Mouse (Mus musculus) MEL-GATA-1-ER (cell line): ENCODE measurements around the gene Nme3.

Experiments
- DNase-seq: peaks from one replicate; pipeline ENCODE4 v3.0.0-alpha.2; 2012; ENCODE audit warnings: low read depth; ENCODE audit errors: extremely low read depth

Gene Nme3

GRCm38 (mm10) chr17:24896241-24896992 is at the start of gene Nme3:
Gene Nme3 (plus strand): TSS chr17:24896500.
- no peak for DNase-seq

- no peak for DNase-seq
These were observed 48.9 kb upstream of the Nme3 start for GRCm38 (mm10) chr17:24847386-24847785.

DNA sequence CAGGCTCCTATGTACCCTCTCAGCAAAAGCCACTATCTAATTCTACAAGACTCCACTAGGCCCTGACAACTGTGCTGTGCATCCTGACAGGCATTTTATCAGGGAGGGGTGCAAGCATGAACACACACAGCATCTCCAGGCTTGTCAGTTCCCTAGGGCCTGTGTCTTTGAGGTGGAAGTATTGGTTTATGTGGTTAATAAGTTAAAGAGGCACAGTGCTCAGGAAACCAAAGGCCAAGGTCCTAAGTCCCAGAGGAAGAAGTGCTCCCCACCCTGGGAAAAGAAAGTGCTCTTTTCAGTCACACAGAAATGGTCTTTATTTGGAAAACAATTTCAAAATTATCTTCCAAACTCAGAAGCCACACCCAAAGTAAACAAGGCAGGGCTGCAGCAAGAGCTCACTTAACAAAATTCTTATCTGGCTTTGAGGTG is 47.7 kb upstream of the Nme3 start:
- peak; percentile 36 for DNase-seq

- no peak for DNase-seq
These were observed 46.6 kb upstream of the Nme3 start for GRCm38 (mm10) chr17:24849733-24850064.

DNA sequence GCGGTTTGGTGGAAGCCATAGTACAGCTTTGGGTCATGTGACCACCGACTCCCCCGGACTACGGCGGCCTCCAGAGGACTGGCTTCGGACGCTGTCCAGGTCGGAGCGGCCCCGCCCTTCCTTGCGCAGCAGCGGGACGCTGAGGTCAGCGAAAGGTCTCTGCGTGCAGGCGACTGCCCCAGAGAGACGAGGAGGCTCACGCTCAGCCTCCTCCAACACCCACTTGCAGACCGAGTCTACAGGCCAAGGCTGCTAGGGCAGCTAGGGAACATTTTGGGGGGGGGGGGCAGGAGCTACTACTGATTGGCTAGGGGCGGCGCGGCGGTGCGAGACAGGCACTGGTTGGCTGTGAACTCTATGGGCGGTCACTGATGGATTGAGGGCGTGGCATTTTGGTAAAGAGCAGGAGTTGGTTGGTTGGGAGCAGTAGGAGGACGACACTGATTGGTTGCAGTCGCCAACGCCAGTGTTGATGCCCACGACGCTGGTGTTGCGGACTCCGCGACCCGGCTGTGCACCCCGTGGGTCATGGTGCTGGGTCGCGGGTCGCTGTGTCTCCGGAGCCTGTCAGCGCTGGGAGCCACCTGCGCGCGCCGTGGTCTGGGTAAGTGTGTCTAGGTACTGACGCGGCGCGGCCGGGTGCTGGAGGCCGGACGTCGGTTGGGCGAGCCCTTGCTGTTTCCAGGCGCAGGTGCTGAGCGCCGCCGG is 46.1 kb upstream of the Nme3 start, which contains the start of gene Fahd1:
Gene Fahd1, minus strand, starts transcription at position 300 of the 708 bp plus-strand sequence.
- DNase-seq: peak; percentile 97

- no peak for DNase-seq
These were observed 45.5 kb upstream of the Nme3 start for GRCm38 (mm10) chr17:24850773-24851127.

DNA sequence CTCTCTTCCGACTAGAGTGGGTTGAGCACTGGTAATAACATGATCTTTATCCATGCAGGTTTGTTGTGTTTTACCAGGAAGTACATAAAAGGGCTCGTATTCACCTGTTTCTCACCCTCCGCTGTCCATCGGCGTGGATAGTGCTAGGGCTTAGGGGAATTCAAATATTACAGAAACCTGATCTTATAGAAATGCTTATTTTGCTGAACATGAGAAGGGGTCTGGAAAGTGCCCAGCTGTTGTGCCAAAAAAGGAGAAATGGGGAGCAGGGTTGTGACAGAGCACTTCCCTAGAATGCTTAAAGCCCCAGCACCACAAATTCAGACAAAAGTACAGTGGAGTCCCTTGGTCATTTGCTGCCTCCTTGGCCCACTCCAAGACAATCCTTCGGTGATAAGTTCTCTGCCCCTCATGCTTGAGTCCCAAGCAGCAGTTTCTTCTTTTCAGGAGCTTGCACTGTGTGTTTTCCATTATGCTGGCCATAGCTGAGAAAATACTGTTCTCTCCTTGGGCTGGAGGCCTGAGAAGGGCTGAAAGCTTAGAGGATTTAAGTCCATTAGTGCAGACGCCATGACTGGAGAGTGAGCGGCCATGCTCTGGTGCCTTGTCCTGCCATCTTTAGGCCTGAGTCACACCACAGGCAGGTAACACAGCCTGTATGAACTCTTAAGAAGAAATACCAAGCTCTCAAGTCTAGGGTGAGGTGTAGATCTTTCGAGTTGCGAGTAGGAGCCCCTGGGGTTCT is 44.7 kb upstream of the Nme3 start:
- DNase-seq: peak; percentile 12

GRCm38 (mm10) chr17:24855838-24856464 is 40.3 kb upstream of the Nme3 start:
- no peak for DNase-seq

DNA sequence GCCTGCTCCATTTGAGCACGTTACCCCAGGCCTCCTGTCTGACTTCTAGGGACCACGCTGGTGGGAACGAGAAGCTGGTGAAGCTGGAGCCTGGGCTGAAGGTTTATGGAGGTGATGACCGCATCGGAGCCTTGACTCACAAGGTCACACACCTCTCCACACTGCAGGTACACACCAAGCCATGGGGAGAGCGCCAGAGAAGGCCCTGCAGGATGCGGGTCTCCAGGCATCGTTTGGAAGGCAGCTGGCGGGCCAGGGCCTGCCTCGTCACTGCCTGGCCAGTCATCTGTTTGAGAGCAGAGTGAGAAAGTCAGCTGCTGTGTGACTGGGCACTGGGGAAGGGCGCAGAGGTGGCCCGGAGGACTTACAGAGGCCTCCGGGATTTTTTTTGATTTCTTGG is 39.7 kb upstream of the Nme3 start:
- DNase-seq: no peak

- DNase-seq: no peak
These were observed 38.3 kb upstream of the Nme3 start for GRCm38 (mm10) chr17:24857831-24858470.

DNA sequence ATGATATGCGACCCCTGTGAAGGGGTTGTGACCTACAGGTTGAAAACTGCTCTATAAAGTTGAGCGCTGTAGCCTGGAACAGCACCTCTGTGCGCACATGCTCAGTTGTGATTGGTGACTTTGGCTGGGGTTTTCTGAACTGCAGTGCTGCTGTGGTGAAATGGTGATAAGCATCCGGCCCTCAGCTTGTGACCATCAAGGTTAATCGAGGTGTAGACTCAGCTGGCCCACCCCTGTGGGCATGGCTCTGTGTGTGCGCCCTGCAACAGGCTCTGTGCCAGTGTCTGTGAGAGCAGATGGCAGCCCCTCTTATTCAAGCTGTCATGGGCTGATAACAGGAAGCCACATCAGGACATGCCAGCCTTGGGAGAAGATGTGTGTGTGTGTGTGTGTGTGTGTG is 37.3 kb upstream of the Nme3 start:
- DNase-seq: peak; percentile 68

DNA sequence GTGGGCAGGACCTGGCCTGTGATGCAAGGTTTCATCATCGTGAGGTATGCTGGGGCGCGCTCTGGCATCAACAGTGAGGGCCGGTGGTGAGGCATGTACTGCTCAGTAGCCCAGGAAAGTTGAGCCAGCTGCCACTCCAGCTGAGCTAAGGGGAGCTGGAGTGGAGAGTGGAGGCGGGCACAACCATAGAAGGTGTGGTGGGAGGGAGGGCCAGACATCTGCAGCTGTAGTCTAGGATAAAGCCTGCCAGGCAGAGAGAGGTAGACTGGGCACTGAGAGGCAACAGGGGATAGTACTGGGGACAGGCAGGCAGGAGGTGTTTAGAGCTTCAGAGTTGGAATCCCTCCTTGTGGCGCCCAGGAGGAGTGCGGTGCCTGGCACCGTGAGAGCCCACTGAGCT is 36.2 kb upstream of the Nme3 start:
- DNase-seq: no peak

- no peak for DNase-seq
These were observed 34.5 kb upstream of the Nme3 start for GRCm38 (mm10) chr17:24861785-24862184.

DNA sequence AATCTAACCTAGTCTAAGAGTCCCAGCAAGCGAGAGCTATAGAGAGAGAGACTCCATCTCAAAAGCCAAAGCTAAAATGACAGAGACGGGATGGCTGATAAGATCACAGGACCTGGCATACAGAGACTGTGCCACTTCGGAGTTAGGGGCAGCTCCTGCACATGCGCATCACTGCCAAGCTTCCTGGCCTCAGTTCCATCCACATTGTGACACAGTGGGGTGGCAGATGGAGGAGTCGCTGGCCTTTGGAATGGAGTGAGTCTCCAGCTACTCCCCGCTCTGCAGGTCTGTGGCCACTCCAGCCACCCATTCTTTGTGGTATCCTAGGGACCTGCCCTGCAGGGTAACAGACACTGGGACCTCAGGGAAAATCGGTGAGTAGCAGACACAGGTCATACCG is 30.5 kb upstream of the Nme3 start, which contains the start of gene Igfals:
Gene Igfals, plus strand, starts transcription at position 222 of the 400 bp plus-strand sequence.
- no peak for DNase-seq

- DNase-seq: no peak
These were observed 28.4 kb upstream of the Nme3 start for GRCm38 (mm10) chr17:24867914-24868313.

DNA sequence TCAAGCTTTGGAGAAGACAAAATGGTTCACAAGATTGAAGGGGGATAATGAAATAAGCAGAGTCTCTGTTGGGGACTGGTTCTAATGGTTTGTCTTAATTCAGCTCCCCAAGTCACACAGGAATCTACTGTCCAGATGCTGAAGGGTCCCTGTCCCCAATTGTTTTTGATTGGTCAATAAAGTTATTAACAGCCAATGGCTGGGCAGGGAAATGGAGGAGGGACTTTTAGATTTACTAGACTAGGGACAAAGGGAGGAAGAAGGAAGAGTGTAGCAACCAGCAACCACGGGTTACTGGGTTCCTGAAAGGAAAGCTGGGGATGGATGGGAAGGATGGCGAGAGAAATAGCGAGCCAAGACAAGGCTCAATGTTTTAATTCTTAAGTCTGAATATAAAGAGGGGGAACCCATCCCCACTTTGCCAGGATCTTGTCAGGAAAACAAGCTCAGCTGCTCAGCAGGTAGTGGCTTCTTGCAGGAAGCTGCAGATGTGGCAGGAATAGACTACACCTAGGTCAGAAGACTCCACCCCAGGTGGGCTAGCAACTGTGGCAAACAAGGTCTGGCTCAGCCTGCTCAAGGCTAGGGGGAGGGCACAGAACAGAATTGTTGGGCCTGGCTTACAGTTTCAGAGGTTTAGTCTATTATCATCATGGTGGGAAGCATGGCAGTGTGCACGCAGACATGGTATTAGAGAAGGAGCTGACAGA is 22.4 kb upstream of the Nme3 start:
- no peak for DNase-seq

DNA sequence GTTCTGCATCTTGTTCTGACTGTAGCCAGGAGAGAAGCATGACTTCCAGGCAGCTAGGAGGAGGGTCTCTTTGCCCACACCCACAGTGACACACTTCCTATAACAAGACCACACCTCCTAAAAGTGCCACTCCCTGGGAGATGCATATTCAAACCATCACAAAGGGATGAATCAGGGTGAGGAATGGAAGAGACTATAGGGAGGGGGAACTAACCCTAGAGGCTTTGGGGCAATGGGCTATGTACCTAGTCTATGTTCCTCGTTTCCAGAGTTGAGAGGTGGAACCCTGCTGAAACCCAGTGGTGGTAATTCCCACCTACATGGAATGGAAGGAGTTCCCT is 21.9 kb upstream of the Nme3 start:
- no peak for DNase-seq

- DNase-seq: no peak
These were observed 21.3 kb upstream of the Nme3 start for GRCm38 (mm10) chr17:24874989-24875388.

DNA sequence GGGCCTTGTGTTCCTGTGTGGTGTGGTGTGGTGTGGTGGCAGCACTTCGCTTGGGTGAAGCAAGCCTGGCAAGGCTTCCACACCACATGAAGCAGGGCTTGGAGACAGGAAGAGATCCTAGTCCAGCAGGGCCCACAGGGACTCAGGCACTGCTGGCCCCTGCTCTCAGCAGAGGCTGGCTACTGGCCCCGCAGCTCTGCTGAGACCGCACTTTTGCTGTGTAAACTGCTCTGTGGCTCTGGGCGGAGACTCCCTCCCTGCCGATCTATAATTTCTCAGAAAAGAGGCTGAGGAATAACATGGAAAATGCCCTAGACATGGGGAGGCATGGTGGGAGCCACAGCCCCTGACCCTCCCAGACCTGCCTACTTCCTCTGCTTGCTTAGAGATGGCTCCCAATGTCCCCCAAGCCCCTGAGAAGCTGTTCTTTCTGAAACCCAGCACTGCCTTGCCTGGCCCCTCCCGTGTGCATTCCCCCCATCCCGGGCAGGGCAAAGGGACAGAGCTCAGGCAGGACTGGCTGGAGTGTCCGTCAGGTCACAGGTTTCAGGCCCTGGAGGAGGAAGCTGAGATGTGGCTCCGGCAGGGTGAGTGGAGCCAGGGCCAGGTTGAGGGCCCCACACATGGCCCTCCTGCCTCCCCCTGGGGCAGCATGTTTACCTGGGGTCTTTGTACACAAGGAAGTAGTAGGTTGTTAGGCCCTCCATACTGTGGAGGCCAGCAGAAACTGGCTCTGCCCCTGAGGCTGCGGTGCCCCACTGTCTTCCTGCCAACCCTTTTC is 18.8 kb upstream of the Nme3 start:
- DNase-seq: no peak

DNA sequence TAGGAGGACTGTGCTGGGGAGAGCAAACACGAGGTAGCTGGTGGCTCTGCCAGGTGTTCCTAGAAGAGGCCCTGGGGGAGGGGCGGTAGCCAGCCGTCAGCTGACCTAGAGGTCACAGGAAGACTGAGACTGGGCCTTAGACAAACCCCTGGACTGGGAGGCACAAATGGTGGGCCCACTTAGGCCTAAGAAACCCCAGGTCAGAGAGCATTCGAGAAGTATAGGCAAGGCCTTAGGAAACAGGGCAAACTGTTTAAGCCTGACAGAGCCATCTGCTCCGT is 18.2 kb upstream of the Nme3 start:
- DNase-seq: no peak
